Mouse (Mus musculus) testis, postnatal 14 days (tissue): ENCODE measurements around the gene Rbm28.

Experiments
- DNase-seq: peaks from one replicate; pipeline ENCODE4 v3.0.0; 2021; ENCODE audit warnings: low spot score

Rbm28 gene

GRCm38 (mm10) chr6:29164314-29165244, at the start of gene Rbm28:
TSS of gene Rbm28 (minus strand) at chr6:29165006.
- peak; percentile 88 for DNase-seq

DNA sequence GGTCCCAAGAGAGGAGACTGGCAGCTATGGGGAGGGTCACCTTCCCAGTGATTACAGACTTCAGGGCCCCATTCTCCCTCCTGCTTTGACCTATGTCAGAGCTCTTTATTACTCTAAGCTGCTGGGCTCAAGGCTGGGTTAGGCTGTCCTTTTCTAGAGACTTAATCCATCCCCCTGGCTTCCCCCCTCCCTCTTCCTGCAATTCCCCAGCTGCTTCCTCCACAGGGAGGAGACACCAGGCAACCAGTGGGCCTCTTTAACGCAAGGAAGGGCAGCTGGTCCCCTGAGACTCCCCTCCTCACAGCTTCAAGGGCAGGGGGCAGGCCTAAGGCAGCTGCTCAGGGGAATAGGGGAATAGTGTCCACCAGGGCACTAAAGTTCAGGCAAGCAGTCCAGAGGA, 49.4 kb upstream of the Rbm28 start:
- no peak for DNase-seq

DNA sequence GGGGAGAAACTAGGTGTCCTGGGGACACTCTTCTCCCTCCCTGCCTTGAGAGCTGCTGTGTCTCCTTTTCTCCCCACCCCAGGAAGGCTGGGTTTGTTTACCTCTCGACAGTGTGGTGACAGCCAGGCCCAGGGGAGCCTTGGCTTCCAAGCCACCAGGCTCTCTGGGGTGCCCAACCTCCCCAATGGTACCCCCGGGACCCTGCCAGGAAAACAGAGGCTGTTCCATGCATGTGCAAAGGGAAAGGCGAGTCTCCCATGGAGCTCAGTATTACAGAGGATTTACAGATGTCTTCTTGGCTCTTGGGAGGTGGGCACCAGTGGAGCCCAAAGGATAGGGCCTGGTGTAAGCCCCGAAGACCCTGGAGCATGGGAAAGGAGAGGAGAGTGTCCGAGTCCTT, 48.6 kb upstream of the Rbm28 start:
- DNase-seq: no peak

- DNase-seq: peak; percentile 67
Measured at GRCm38 (mm10) chr6:29211806-29212492, 47.1 kb upstream of the Rbm28 start.

- no peak for DNase-seq
Measured at GRCm38 (mm10) chr6:29211146-29211545, 46.3 kb upstream of the Rbm28 start.

DNA sequence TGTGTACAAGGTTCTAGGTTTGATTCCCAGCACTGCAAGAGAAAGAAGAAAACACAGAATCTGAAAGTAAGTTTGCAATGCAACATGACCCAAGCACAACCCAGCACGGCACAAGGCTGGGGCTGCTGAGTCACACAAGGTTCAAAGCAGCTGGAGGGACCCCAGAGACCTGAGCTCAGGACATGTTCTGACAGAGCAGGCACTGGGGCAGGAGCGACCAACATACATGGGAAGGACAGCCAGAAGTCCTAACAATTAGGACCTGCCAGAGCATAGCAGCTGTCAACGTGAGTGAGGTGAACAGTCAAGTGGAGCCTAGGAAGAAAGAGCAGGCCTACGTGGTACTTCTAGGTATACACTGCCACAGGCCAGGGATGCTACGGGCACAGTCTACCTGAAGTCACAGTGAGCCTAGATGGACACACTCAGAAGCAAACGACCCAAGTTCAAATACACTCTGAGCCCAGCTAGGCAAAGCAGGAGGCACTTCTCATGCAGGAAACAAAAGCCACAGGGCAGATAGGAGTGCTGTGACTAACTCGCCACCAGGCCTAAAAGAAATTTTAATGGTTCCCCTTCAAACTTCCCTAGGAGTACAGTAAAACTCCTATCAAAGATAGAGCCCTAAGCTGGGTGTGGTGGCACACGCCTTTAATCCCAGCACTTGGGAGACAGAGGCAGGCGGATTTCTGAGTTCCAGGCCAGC, 45.6 kb upstream of the Rbm28 start:
- DNase-seq: no peak

DNA sequence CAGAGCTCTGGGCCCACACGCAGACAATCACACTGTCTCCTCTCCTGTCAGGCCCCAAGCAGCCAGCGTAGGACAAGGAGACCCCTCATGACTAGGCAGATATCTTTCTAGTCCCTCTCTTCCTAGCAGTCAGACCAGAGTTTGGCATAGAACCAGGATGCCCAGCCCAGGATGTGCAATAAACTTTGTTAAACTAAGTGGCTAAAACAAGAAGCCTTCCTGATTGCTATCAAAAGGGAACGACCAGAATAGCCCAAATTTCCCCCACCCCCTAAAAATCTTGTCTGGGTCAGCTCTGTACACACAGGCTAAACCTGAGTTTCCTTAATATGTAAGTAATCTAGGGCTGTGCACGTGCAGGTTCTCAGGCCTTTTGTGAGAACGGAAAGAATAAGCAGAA, 43.4 kb upstream of the Rbm28 start:
- no peak for DNase-seq

DNA sequence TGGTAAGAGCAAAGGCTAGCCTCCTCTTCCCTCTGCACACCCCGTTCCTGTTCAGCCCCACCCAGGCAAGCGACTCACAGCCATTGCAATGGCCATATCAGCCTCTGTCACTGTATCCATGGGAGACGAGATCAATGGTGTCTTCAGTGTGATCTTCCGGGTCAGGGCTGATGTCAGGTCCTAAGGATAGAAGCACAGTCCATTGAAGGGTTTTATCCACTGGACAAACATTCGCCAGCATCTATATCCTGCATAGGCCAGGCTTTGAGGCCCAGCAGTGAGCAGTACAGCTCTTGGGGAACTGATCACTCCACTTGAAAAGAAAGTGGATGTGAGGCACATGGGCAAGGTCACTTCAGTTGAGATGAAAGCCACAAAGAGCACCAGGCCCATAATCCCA, 42.2 kb upstream of the Rbm28 start:
- DNase-seq: no peak

GRCm38 (mm10) chr6:29206006-29206405, 41.2 kb upstream of the Rbm28 start:
- DNase-seq: no peak

GRCm38 (mm10) chr6:29204932-29205614, 40.3 kb upstream of the Rbm28 start:
- DNase-seq: no peak

DNA sequence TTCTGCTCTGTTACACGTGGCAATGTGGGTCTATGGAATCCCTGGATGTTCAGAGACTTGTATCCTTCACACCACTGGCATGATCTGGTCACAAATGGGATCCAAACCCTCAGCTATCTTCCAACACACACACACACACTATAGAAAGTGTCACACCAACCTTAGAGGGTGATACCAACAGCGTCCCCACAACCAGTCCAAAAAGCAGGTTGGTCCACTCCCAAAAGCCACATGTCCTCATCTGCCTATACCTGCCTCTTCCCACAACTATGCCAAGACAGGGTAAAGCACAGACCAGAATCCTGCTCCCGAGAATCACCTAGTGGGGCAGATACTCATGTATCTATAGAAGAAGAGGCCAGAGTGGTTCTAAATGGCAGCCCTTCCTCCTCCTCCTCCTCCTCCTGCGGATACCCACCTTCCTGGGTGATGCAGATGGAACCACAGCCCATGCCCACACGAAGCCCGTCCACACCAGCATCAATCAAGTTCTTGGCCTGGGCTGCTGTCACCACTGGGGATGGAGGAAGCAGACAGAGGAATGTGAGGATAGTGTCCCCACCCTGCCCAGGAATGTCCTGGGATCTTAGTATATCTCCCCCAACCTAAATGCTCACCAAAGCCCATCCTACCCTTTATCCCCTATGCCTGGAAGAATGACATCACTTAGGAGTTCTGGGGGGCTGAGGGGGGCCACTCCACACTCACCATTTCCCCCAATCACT, 39.2 kb upstream of the Rbm28 start:
- no peak for DNase-seq

GRCm38 (mm10) chr6:29203096-29203495, 38.3 kb upstream of the Rbm28 start:
- DNase-seq: no peak

GRCm38 (mm10) chr6:29201988-29202387, 37.2 kb upstream of the Rbm28 start:
- DNase-seq: no peak

DNA sequence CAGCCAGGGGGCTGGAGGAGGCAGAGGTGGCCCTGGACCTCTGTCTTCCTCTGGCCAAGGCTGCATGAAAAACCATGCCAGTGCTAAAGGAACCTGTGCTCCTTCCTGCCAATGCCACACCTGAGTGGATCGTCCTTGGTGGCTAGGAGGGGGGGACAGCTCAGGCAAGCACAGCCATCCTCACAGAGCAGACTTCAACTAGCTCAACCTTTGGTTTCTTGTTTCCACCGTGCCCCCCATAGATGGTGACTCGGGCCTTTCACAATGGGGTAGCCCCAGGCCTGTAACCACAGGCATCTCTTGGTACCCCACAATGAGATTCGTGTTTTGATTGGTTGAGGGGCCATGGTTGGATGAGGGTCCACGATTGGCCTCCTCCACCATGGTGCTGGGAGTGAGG, 36.5 kb upstream of the Rbm28 start:
- DNase-seq: no peak

- DNase-seq: no peak
Measured at GRCm38 (mm10) chr6:29200496-29200895, 35.7 kb upstream of the Rbm28 start.

- no peak for DNase-seq
Measured at GRCm38 (mm10) chr6:29199223-29199855, 34.5 kb upstream of the Rbm28 start.

DNA sequence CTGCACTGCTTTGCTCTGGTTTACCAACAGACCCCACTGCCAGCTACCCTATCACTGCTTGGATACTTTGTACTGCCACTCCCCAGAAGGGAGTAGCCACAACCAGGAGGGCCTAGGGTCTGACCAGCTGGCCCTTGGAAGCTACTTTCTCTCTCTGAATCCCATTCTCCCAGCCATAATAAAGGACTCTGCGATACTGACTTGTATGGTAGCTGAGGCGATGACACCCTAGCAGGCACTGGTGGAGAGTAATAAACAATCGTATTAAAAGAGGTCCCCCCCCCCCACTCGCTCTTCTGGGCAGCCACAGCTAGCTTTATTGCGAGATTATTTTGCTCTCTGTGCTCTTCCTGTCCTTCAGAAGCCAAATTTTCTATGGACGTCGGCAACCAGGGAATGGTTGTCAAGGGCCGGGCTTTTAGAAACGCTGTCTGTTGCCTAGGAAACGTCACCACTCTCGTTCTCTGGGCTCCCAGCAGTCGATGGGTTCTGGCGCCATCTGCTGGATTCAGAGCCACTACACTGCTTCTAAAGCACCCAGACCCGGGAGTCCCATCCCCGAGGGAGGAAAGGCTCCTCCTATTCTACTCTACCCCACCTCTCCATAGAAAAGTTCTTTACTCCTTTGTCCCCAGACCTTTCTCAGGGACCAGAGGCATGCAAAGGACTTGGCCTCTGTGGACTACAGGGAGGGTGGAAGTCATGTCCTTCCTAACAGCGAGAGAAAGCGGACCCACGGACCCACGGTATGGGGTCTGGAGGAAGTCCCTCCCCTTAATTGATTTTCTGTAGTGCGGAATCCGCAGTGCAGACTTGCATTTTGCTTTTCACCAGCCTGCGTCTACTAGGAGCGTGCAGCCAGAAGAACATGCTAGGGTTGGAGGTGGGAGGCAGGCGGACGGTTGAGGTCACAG, 33.8 kb upstream of the Rbm28 start:
- peak; percentile 79 for DNase-seq

DNA sequence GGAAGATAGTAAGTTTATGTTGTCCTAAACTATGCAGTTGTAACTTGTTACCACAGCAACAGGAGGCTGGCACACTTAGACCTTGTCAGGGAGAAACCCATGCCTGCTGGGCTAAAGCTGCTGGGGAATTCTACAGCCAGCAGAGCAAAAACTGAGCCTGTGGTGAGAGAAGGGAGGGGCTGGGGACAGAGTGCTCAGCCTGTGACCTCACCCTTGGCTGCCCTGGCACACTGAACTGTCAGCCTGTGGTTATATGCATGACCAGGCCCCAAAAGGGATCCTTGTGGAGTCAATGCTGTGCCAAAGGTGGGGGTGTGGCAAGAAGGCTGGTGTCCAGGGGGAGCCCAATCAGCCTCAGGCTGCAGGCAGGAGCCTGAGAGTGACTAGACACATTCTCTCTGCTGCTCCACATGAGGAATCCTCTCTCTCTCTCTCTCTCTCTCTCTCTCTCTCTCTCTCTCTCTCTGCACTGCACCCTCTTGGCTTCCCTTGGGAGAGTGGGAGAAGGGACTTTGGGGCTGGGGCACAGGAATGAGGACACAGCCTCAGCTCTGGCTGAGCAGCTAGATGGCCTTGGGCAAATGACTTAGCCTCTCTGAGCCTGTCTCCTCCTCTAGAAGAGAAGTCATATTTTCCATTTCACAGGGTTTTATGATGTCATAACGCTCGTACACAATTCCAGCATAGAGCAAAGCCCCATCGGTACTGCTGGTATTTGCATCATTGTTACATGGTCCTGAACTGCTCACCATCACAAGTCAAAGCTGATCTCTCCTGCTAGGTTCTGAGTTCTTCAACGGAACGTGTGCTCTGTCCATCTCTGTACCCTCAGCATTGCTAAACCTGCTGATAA, 31.3 kb upstream of the Rbm28 start:
- no peak for DNase-seq

- no peak for DNase-seq
Measured at GRCm38 (mm10) chr6:29195146-29195545, 30.3 kb upstream of the Rbm28 start.
